Mouse (Mus musculus) C2C12 (cell line): Measurements from ENCODE around the gene Ptprcap.

Experiments used
- CEBPB ChIP-seq: IDR thresholded peaks from one replicate; pipeline ENCODE4 v1.6.1; 2011; ENCODE audit warnings: low read depth, mild to moderate bottlenecking, control low read depth, moderate library complexity
- CTCF ChIP-seq: IDR thresholded peaks from one replicate; pipeline ENCODE4 v1.5.1; 2011; ENCODE audit not compliant: control insufficient read depth, insufficient read depth, insufficient read length
- MAX ChIP-seq: IDR thresholded peaks from one replicate; pipeline ENCODE4 v1.6.1; 2011; ENCODE audit warnings: mild to moderate bottlenecking, control low read depth

GRCm38 (mm10) chr19:4196548-4196947, 43.1 kb downstream of the Ptprcap start:
- TF ChIP-seq CTCF (no peak), CEBPB (no peak), MAX (no peak)
